Mouse (Mus musculus) bone marrow macrophage, adult 2 months (primary cell): ENCODE results near the gene Sh3rf3. TPM values are rescaled to one million over a fixed set of nuclear protein-coding genes. Genes with fewer than 3 reads are reported as not detected.

Source experiments
- H3K27ac ChIP-seq: 2 replicates; pipeline ENCODE4 v1.5.1; 2012; ENCODE audit warnings: low read depth, low read length; ENCODE audit not compliant: insufficient read depth
- H3K4me1 ChIP-seq: 2 replicates; pipeline ENCODE4 v1.6.1; 2012; ENCODE audit warnings: low read length; ENCODE audit not compliant: control insufficient read depth, insufficient read depth
- H3K4me3 ChIP-seq: 2 replicates; pipeline ENCODE4 v1.5.1; 2012; ENCODE audit warnings: mild to moderate bottlenecking, low read length, moderate library complexity; ENCODE audit not compliant: insufficient read depth
- CTCF ChIP-seq: IDR thresholded peaks from 2 replicates; pipeline ENCODE4 v1.5.1; 2012; ENCODE audit warnings: low read depth, mild to moderate bottlenecking, low read length, moderate library complexity
- POLR2A ChIP-seq: IDR thresholded peaks from 2 replicates; pipeline ENCODE4 v1.6.1; 2012; ENCODE audit warnings: mild to moderate bottlenecking, low read depth, low read length, borderline replicate concordance
- polyA plus RNA-seq: library from polyadenylated mRNA; stranded (reverse); fragments of >200 nt; gene quantifications from 2 replicates; pipeline ENCODE4 v1.2.4, GENCODE M21; 2012; ENCODE audit not compliant: missing spikeins, insufficient read depth, insufficient read length

Gene Sh3rf3
- polyA plus RNA-seq, 1 experiment: not detected

- Histone ChIP-seq H3K4me1 (no peaks in the 10 kb centered on the region), H3K4me3 (no peak overlapping the region), H3K27ac (no peak overlapping the region)
- no peak for TF ChIP-seq POLR2A
- no peak for TF ChIP-seq CTCF
These were observed 166.3 kb downstream of the Sh3rf3 start for GRCm38 (mm10) chr10:58979320-58979959.

- H3K4me3 ChIP-seq: no peak overlapping the region
- no peak for TF ChIP-seq POLR2A
- TF ChIP-seq CTCF: no peak
- H3K4me1 ChIP-seq: no peaks in the 10 kb centered on the region
- no peak overlapping the region for H3K27ac ChIP-seq
These were observed 168.6 kb downstream of the Sh3rf3 start for GRCm38 (mm10) chr10:58981674-58982329.

GRCm38 (mm10) chr10:58982546-58983154 is 169.5 kb downstream of the Sh3rf3 start:
- TF ChIP-seq CTCF (no peak), POLR2A (no peak)
- no peak overlapping the region for H3K4me3 ChIP-seq
- no peak overlapping the region for H3K27ac ChIP-seq
- H3K4me1 ChIP-seq: no peaks in the 10 kb centered on the region

GRCm38 (mm10) chr10:58991611-58992010 is 178.5 kb downstream of the Sh3rf3 start:
- Histone ChIP-seq H3K27ac (no peak overlapping the region), H3K4me3 (no peak overlapping the region), H3K4me1 (no peaks in the 10 kb centered on the region)
- TF ChIP-seq CTCF (no peak), POLR2A (no peak)

GRCm38 (mm10) chr10:58994726-58995125 is 181.6 kb downstream of the Sh3rf3 start:
- TF ChIP-seq CTCF (no peak), POLR2A (no peak)
- no peak overlapping the region for H3K4me3 ChIP-seq
- no peak overlapping the region for H3K27ac ChIP-seq
- H3K4me1 ChIP-seq: no peaks in the 10 kb centered on the region

GRCm38 (mm10) chr10:58995132-58995531 is 182.0 kb downstream of the Sh3rf3 start:
- TF ChIP-seq POLR2A (no peak), CTCF (no peak)
- no peak overlapping the region for H3K27ac ChIP-seq
- no peak overlapping the region for H3K4me3 ChIP-seq
- no peaks in the 10 kb centered on the region for H3K4me1 ChIP-seq

GRCm38 (mm10) chr10:59002361-59002760 is 189.2 kb downstream of the Sh3rf3 start:
- no peaks in the 10 kb centered on the region for H3K4me1 ChIP-seq
- H3K27ac ChIP-seq: no peak overlapping the region
- H3K4me3 ChIP-seq: no peak overlapping the region
- no peak for TF ChIP-seq CTCF
- no peak for TF ChIP-seq POLR2A

- no peak overlapping the region for H3K27ac ChIP-seq
- no peak for TF ChIP-seq CTCF
- TF ChIP-seq POLR2A: no peak
- H3K4me3 ChIP-seq: no peak overlapping the region
- no peaks in the 10 kb centered on the region for H3K4me1 ChIP-seq
These were observed 198.3 kb downstream of the Sh3rf3 start for GRCm38 (mm10) chr10:59011415-59011814.

GRCm38 (mm10) chr10:59013618-59014017 is 200.5 kb downstream of the Sh3rf3 start:
- Histone ChIP-seq H3K4me3 (no peak overlapping the region), H3K27ac (no peak overlapping the region), H3K4me1 (no peaks in the 10 kb centered on the region)
- TF ChIP-seq POLR2A: no peak
- TF ChIP-seq CTCF: no peak

GRCm38 (mm10) chr10:59019302-59019973 is 206.3 kb downstream of the Sh3rf3 start:
- no peak overlapping the region for H3K27ac ChIP-seq
- no peak for TF ChIP-seq CTCF
- TF ChIP-seq POLR2A: no peak
- no peaks in the 10 kb centered on the region for H3K4me1 ChIP-seq
- no peak overlapping the region for H3K4me3 ChIP-seq
